Mouse (Mus musculus): Measurements from ENCODE around the gene Gabrb3. TPM values are rescaled to one million over a fixed set of nuclear protein-coding genes. Genes with fewer than 3 reads are reported as not detected.
"Not testable (repeated sequence)": the region's sequence is repeated elsewhere in the genome, so short reads cannot be mapped to it uniquely, and the experiment has no call there.

Gabrb3 gene
- polyA plus RNA-seq, 1 experiment from 2014 or later: 11.9 TPM

DNA sequence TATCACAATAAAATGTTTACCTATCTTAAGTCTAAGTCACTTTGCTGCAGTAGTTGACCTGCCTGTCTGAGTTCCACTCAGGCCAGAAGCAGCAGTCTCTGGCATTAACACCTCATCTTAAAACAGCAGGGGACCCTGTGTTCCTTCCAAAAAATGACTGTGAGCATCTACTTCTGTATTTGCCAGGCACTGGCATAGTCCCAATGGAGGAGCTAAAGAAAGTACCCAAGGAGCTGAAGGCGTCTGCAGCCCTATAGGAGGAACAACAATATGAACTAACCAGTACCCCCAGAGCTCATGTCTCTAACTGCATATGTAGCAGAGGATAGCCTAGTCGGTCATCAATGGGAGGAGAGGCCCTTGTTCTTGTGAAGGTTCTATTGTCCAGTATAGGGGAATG lies 366.6 kb downstream of the Gabrb3 start:
- H3K9ac ChIP-seq; H3K27ac ChIP-seq; H3K9me3 ChIP-seq; H3K27me3 ChIP-seq; H3K4me2 ChIP-seq; ATAC-seq (ENCODE audit: low FRiP score); H3K4me1 ChIP-seq; H3K36me3 ChIP-seq (replicated peaks); H3K4me3 ChIP-seq (replicated peaks): not testable (repeated sequence)
- WGBS: 72% methylated on average over 2 of the region's 2 CpGs

DNA sequence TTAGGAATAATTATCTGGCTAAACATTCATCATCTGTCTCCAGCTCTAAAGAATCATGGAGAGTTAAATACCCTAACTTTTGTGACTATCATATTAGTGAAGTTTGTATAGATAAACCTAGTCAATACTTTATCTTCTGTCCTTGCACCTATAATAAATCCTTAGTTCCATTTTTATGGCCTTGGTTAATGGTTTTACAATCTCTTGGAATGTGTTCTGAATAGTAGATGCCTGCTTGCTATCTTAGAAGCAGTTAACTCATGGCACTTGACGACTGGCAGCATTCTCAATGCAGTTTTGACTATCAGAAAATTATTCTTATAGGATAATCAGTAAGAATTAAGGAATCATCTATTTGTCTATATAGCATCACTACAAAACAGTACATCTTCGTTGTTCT lies 368.0 kb downstream of the Gabrb3 start:
- Histone ChIP-seq H3K4me1 (no peaks in the 10 kb centered on the region), H3K4me2 (no peak overlapping the region), H3K9ac (no peak overlapping the region), H3K27me3 (no peaks in the 10 kb centered on the region), H3K9me3 (no peaks in the 10 kb centered on the region), H3K4me3 (replicated peaks) (no peak overlapping the region), H3K36me3 (replicated peaks) (no peaks in the 10 kb centered on the region), H3K27ac (no peak overlapping the region)
- 81% methylated on average over 2 of the region's 2 CpGs for whole genome bisulfite sequencing
- ATAC-seq (ENCODE audit: low FRiP score): no peak

DNA sequence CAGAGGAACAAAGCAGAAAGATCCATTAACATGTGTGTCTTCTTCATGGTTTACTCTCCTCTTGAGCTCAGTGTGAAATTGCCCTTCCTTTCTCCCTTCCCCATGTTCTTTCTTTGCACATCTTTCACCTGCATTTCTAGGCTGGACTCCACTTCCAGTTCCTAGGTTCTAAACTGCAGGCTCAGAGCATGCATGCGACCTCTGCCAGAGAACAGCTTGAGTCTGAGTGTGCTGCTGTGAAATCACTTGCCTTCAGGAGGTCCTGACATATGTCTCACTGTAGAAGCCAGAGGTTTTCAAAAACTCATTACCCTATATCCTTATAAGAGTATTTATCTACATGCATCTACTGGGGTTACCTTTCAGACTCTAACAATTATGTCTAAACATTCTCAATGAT lies 383.8 kb downstream of the Gabrb3 start:
- Histone ChIP-seq H3K4me1 (no peaks in the 10 kb centered on the region), H3K27me3 (no peaks in the 10 kb centered on the region), H3K9me3 (no peaks in the 10 kb centered on the region), H3K36me3 (replicated peaks) (no peaks in the 10 kb centered on the region), H3K4me3 (replicated peaks) (no peak overlapping the region), H3K4me2 (no peak overlapping the region), H3K9ac (no peak overlapping the region), H3K27ac (no peak overlapping the region)
- 78% methylated on average over 1 of the region's 1 CpGs for WGBS
- no peak for ATAC-seq (ENCODE audit: low FRiP score)

DNA sequence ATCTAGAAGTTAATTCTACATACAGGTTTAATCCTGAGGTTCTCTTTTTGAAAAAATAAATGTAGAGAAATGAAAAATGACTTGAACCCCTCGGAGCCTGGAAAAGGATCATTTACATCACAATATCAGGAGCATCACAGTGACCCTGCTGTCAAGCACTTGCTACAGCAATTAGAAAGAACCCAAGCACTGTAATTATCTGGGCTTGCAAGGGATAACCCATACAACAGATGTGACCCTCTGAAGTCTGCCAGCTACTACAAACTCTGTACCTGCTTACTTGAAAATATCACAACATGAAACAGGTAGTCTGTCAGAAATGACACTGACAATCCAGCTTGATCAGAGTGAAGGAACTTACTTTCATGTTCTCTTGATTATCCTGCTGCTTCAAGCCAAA lies 394.2 kb downstream of the Gabrb3 start:
- H3K4me1 ChIP-seq: peaks cover 5% of the 10 kb centered on the region; the same call in 1 of the 2 replicates
- H3K27me3 ChIP-seq: no peaks in the 10 kb centered on the region
- 16% methylated on average over 1 of the region's 1 CpGs for WGBS
- no peak overlapping the region for H3K4me2 ChIP-seq
- no peak overlapping the region for H3K9ac ChIP-seq
- H3K36me3 ChIP-seq (replicated peaks): no peaks in the 10 kb centered on the region
- H3K27ac ChIP-seq: no peak overlapping the region
- no peak for ATAC-seq (ENCODE audit: low FRiP score)
- H3K4me3 ChIP-seq (replicated peaks): no peak overlapping the region
- no peaks in the 10 kb centered on the region for H3K9me3 ChIP-seq

DNA sequence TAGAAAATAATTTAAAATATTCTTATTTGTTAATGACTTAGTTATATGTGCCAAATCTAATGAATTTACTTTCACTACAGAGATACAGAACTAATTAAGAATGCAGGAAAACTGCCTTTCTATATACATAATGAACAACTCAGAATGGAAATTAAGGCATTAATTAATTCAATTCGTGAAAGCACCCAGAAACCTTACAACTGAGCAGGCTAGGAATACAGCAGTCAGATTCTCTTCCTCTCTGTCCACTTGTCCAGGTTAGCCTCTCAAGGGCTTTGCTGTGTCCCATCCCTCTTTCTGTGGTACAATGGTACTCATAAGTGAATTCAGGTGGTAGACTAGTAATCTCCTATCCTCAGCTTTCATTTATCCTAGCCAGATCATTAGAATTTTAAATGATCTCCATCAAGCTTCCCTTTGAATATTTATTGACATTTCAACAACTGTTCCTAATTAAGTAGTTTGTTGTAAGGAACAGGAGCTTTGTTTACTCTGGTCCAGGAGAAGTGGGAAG lies 422.9 kb downstream of the Gabrb3 start:
- H3K9me3 ChIP-seq: no peaks in the 10 kb centered on the region
- 50% methylated on average over 1 of the region's 1 CpGs for WGBS
- H3K36me3 ChIP-seq (replicated peaks): no peaks in the 10 kb centered on the region
- H3K4me1 ChIP-seq: no peaks in the 10 kb centered on the region
- no peak overlapping the region for H3K4me2 ChIP-seq
- no peak overlapping the region for H3K4me3 ChIP-seq (replicated peaks)
- H3K27me3 ChIP-seq: no peaks in the 10 kb centered on the region
- ATAC-seq (ENCODE audit: low FRiP score): no peak
- no peak overlapping the region for H3K9ac ChIP-seq
- no peak overlapping the region for H3K27ac ChIP-seq

DNA sequence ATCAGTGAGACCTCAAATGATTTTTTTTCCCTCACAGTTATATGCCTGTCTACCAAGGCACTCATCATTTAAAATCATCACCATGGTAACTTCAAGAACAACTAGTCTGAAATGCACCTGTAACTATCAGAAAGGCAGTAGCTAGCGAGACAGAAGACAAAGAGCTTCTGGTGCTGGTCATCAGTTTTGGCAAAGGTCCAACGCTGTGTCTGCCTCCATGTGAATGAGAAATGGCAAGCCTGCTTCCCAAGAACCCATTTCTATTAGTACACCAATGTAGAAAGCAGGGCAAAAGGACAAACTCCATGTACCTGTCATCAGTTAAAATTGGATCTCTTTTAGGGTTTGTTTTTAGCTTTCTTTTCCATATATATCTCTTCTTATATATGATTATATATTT lies 448.5 kb downstream of the Gabrb3 start:
- H3K4me1 ChIP-seq: no peaks in the 10 kb centered on the region
- ATAC-seq (ENCODE audit: low FRiP score): no peak
- H3K27me3 ChIP-seq: no peaks in the 10 kb centered on the region
- no peak overlapping the region for H3K4me3 ChIP-seq (replicated peaks)
- H3K9ac ChIP-seq: no peak overlapping the region
- H3K4me2 ChIP-seq: no peak overlapping the region
- 63% methylated on average over 2 of the region's 2 CpGs for WGBS
- no peaks in the 10 kb centered on the region for H3K36me3 ChIP-seq (replicated peaks)
- H3K27ac ChIP-seq: no peak overlapping the region
- H3K9me3 ChIP-seq: no peaks in the 10 kb centered on the region

Small RNA genes within 50 kb of the gene (microRNA-seq; reads per million reads assigned to microRNA genes)
- gene Mir6389: not detected

Other genes with a start within 250 kb of the Gabrb3 start
- 0.47 and 0.98 TPM in 2 replicates for gene Gabrg3, start 32.5 kb upstream of the Gabrb3 start, polyA plus RNA-seq (2016; fragmentation: Nextera tagmentation; extraction: Ambion mirVana)
- 1.6 and 1.9 TPM in 2 replicates for gene Gabra5, start 90.4 kb downstream of the Gabrb3 start, polyA plus RNA-seq (2016; fragmentation: Nextera tagmentation; extraction: Ambion mirVana)

Data from forebrain, embryonic 12.5 days (tissue).